Mouse (Mus musculus): ENCODE results near the gene Pde5a. TPM values are rescaled to one million over a fixed set of nuclear protein-coding genes. Genes with fewer than 3 reads are reported as not detected.

Pde5a gene
- total RNA-seq, 1 experiment from 2014 or later, result 9.5 TPM

- ATAC-seq (ENCODE audit: extremely low read depth, insufficient number of reproducible peaks, low FRiP score, poor library complexity, severe bottlenecking), result no peak
These were observed 166.5 kb downstream of the Pde5a start for GRCm38 (mm10) chr3:122895189-122895731.

DNA sequence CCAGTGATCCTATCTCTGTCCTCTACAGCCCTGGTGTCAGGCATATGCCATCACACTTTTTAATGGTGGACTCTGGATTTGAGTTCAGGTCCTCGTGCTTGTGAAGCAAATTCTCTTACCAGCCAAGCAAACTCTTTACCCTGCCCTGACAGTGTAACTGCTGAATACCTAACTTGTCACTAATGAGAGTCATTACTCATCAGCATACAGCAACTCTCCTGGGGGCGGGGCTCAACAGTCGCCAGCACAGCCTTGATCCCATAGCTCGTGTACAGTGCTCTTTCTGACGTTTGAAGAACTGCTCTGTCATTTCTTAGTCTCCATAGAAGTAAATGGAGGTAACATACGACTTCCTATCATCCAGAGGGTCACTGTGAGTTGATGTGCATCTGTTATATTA lies 169.5 kb downstream of the Pde5a start:
- ATAC-seq (ENCODE audit: extremely low read depth, insufficient number of reproducible peaks, low FRiP score, poor library complexity, severe bottlenecking), result no peak

DNA sequence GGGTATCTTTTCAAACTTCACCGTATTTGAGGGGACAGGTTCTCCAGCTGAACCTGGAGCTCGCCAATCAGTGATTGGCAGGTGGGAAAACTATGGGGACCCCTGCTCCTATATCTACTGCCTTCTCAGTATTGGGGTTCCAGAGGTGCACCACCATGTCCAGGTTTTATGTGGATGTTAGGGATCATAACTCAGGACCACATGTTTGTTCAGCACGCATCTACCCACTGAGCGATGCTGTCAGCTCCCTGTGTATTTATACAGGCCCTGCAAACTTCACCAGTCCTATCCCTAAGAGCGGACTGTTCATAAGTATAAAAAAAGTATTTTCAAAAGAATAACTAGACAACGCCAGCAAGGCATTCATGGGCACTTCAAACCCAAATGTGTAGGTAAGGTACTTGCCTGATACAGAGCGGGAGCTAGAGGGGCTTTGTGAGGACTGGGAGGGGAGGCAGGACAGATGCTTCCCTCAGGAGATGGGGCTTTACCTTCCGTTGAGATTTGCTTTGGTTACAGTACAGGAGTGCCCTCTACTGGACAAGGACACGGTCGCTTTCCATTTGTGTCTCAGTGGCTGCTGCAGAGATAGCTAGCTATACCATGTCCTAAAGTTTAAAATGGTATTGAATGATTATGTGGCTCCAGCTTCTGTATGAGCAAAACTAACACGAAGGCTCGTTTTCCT lies 175.1 kb downstream of the Pde5a start:
- ATAC-seq (ENCODE audit: extremely low read depth, insufficient number of reproducible peaks, low FRiP score, poor library complexity, severe bottlenecking), result 0 out of 2 replicates have a peak, but pooled peaks have one; percentile 33

DNA sequence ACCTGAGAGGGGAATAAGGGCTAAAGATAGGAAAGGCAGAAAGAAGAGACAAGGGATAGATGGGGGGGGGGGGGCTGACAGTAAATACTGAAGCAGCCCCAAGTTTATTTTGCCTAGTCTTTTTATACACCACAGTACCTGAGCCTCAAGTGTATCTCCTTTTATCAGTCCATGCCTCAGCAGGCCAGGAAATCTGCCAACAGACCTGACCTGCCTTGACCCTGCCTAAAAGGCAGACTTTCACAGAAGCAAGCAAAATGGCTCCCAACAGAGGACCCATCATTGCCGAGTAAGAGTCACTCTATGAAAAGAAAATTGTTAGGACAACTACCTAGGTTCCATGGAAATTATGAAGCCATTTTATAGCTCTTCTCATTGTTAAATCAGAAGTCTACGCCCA lies 179.1 kb downstream of the Pde5a start:
- ATAC-seq (ENCODE audit: extremely low read depth, insufficient number of reproducible peaks, low FRiP score, poor library complexity, severe bottlenecking), result no peak

Other genes with a start within 250 kb of the Pde5a start
- gene Fnbp1l, start 109.2 kb upstream of the Pde5a start, total RNA-seq (2017), result 2.2 and 2.7 TPM in 2 replicates
- not detected in 2 replicates for gene Fabp2, start 166.1 kb downstream of the Pde5a start, total RNA-seq (2017)
- gene Gm10959, start 190.4 kb downstream of the Pde5a start, total RNA-seq (2017), result not detected in 2 replicates
- gene 1810037I17Rik, start 195.3 kb downstream of the Pde5a start, total RNA-seq (2017), result 11.3 and 19.8 TPM in 2 replicates

Data from neutrophil, adult 5-6 weeks (primary cell).